Mouse (Mus musculus) gastrocnemius, postnatal 14 days (tissue): Measurements from ENCODE around the gene Map3k15. TPM values are rescaled to one million over a fixed set of nuclear protein-coding genes. Genes with fewer than 3 reads are reported as not detected.

Experiments used
- DNase-seq: peaks from one replicate; pipeline ENCODE4 v3.0.0; 2021; ENCODE audit warnings: mixed read lengths
- intact Hi-C: fragments of 180-260 bp; cut with DNase I; formaldehyde crosslinking; loops from one replicate; pipeline ENCODE4 v1.15.1; 2025; ENCODE audit warnings: low total_unique reads
- total RNA-seq, 2 experiments: library from RNA; stranded (reverse); gene quantifications; 2 replicates each; pipeline ENCODE4 v1.2.3; 2021

Gene Map3k15
- total RNA-seq, 2 experiments from 2014 or later, result 0.16 to 0.40 TPM

GRCm38 (mm10) chrX:160116658-160117057 is 128.4 kb downstream of the Map3k15 start:
- peak; percentile 22 for DNase-seq
- intact Hi-C loops, result no loop called here

GRCm38 (mm10) chrX:160134136-160134843 is 146.1 kb downstream of the Map3k15 start:
- intact Hi-C loops, result no loop called here
- DNase-seq, result no peak

- intact Hi-C loops, result no loop called here
- DNase-seq, result no peak
These were observed 147.5 kb downstream of the Map3k15 start for GRCm38 (mm10) chrX:160135719-160136118.

GRCm38 (mm10) chrX:160136153-160136552 is 147.9 kb downstream of the Map3k15 start:
- intact Hi-C loops, result no loop called here
- no peak for DNase-seq

- no peak for DNase-seq
- intact Hi-C loops, result no loop called here
These were observed 149.1 kb downstream of the Map3k15 start for GRCm38 (mm10) chrX:160137177-160137860.

GRCm38 (mm10) chrX:160137861-160138717 is 149.9 kb downstream of the Map3k15 start, which contains the start of gene Pdha1:
TSS of gene Pdha1 (minus strand) at chrX:160138413.
- DNase-seq, result peak; percentile 87
- intact Hi-C loops, result no loop called here

GRCm38 (mm10) chrX:160146806-160147205 is 158.6 kb downstream of the Map3k15 start:
- DNase-seq, result no peak
- intact Hi-C loops, result no loop called here

GRCm38 (mm10) chrX:160147406-160147805 is 159.2 kb downstream of the Map3k15 start:
- intact Hi-C loops, result no loop called here
- DNase-seq, result no peak

GRCm38 (mm10) chrX:160148859-160149258 is 160.6 kb downstream of the Map3k15 start:
- intact Hi-C loops, result no loop called here
- DNase-seq, result no peak

GRCm38 (mm10) chrX:160153147-160153815 is 165.0 kb downstream of the Map3k15 start:
- no peak for DNase-seq
- intact Hi-C loops, result loop anchor here (10.0 kb wide), 1 partner anchor 882 kb away; no protein-coding TSS in a partner anchor

- DNase-seq, result no peak
- intact Hi-C loops, result no loop called here
These were observed 176.0 kb downstream of the Map3k15 start for GRCm38 (mm10) chrX:160164259-160164658.

GRCm38 (mm10) chrX:160166246-160166985 is 178.2 kb downstream of the Map3k15 start:
- intact Hi-C loops, result no loop called here
- no peak for DNase-seq

GRCm38 (mm10) chrX:160170150-160170549 is 181.9 kb downstream of the Map3k15 start:
- DNase-seq, result peak; percentile 19
- intact Hi-C loops, result no loop called here

Other genes with a start within 250 kb of the Map3k15 start
- 100 to 1,000 TPM; 384 to 509 TPM for gene Pdha1, start 150.0 kb downstream of the Map3k15 start, total RNA-seq